Mouse (Mus musculus): ENCODE results near the gene Cdk17.

DNA sequence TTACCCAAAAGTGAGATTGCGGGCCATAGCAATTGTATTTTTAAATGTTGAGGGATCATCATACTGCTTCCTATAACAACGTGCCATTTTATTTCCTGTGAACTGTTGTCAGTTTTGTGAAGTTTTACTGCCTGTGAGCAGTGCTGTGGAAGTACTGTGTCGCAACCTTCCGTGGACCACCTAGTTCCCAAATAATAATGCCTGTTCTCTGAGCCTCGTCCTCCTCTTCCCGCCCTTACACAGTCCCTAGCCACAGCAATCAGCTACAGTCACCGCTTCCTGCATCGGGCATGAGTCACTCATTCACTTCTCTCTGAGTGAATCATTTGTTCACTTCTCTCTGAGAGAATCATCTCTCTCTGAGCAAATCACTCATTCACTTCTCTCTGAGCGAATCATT, 74.0 kb downstream of the Cdk17 start:
- TF ChIP-seq GATA1 (IDR thresholded peaks at IDR 0.05; ENCODE audit: borderline replicate concordance, low read length) = no peak
- TF ChIP-seq FLI1 (IDR thresholded peaks at IDR 0.05; ENCODE audit: low read length) = no peak
